Mouse (Mus musculus): ENCODE data around the gene Nedd9.

DNA sequence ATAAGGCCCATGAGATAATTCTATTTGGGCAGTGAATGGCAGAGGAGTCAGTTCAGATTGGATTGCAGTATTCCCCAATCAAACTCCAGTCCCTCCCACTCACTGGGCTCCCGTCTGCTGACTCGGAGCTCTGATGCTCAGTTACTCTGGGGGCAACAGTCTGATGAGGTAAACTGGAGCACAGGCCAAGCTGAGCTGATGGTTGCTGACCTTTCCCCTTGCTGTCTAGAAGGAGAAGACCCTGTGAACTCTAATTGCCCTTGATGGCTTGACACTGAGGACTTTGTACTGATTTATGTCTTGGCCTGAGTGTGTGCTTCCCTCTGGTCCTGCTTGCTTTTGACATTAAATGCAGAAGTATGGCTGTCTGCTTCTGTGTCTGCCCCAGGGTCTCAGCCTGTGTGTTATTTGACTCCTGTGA lies 110.1 kb downstream of the Nedd9 start:
- no peak for TF ChIP-seq CTCF (IDR thresholded peaks at IDR 0.05; ENCODE audit: low read depth, low read length)
- no peak for TF ChIP-seq POLR2A (IDR thresholded peaks at IDR 0.05; ENCODE audit: extremely low read depth, insufficient read depth, low read length)
